Mouse (Mus musculus): ENCODE data around the gene Arid2. TPM values are rescaled to one million over a fixed set of nuclear protein-coding genes. Genes with fewer than 3 reads are reported as not detected.
"Not testable (repeated sequence)": the region's sequence is repeated elsewhere in the genome, so short reads cannot be mapped to it uniquely, and the experiment has no call there.

Arid2 gene
- polyA plus RNA-seq, 1 experiment from 2014 or later, result 27.4 TPM

DNA sequence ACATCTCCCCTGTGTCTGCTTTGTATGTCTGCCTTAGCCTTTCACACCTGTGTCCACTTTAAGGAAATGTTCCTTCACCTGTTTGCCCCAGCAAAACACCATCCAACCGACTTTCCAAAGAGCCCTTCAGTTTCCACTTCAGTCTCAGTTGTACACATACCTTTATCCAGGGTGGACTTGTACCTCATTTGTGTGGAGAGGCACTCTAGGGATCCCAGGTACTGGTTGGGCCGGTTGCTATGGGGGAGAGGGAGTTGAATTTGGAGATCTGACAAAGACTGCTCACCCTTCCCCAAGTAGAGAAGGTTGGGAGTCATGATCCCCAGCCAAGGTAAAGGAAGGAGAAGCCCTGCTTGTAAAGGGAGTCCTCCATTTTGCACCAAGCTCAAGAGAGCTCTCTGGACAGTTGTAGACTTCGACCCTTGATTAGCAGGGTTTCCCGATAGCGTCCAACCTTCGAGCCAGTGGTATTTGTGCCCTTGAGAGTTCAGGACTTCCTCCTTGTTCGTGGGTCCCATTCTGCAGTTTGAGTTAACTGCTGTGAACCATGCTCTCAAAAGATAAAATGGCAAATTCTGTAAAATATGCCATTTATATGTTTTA lies 38.5 kb downstream of the Arid2 start:
- Histone ChIP-seq H3K9me3 (no peaks in the 10 kb centered on the region), H3K4me3 (no peak overlapping the region), H3K4me2 (replicated peaks) (no peak overlapping the region), H3K4me1 (peaks cover 8% of the 10 kb centered on the region; the same call in 1 of the 2 replicates), H3K36me3 (peaks cover 3% of the 10 kb centered on the region; the same call in 1 of the 2 replicates), H3K9ac (replicated peaks) (no peak overlapping the region), H3K27ac (replicated peaks) (no peak overlapping the region), H3K27me3 (no peaks in the 10 kb centered on the region)
- 91% methylated on average over 7 of the region's 7 CpGs for WGBS
- ATAC-seq (replicated peaks), result no peak

GRCm38 (mm10) chr15:96328722-96329121 lies 41.4 kb downstream of the Arid2 start:
- H3K4me3 ChIP-seq; ATAC-seq (replicated peaks); H3K9ac ChIP-seq (replicated peaks); H3K9me3 ChIP-seq; H3K36me3 ChIP-seq; H3K27ac ChIP-seq (replicated peaks); H3K27me3 ChIP-seq; H3K4me2 ChIP-seq (replicated peaks): not testable (repeated sequence)
- H3K4me1 ChIP-seq, result peaks cover 18% of the 10 kb centered on the region
- 90% methylated on average over 4 of the region's 4 CpGs for WGBS

DNA sequence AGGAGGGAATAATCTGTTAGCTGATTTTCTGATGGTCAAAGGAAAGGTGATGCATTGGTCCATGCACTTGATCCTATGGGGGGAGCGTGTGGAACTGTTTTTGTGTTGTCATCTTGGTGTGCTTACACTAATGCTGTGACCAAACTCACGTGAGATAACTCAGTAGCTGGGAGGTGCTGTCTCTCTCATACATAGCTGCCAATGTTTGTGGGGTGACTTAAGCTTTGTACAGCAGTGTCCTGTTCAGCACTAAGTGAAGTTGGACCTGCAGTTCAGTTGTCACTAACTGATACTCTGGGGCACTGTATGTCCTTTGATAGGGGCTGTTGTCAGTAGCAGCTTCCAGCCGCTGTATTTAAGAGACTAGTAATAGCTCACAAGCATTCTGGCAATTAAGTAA lies 43.2 kb downstream of the Arid2 start:
- H3K4me1 ChIP-seq, result peaks cover 12% of the 10 kb centered on the region
- H3K4me3 ChIP-seq, result no peak overlapping the region
- no peak overlapping the region for H3K27ac ChIP-seq (replicated peaks)
- no peaks in the 10 kb centered on the region for H3K27me3 ChIP-seq
- H3K9me3 ChIP-seq, result no peaks in the 10 kb centered on the region
- H3K9ac ChIP-seq (replicated peaks), result no peak overlapping the region
- no peak for ATAC-seq (replicated peaks)
- no peak overlapping the region for H3K4me2 ChIP-seq (replicated peaks)
- 78% methylated on average over 3 of the region's 3 CpGs for WGBS
- no peaks in the 10 kb centered on the region for H3K36me3 ChIP-seq

DNA sequence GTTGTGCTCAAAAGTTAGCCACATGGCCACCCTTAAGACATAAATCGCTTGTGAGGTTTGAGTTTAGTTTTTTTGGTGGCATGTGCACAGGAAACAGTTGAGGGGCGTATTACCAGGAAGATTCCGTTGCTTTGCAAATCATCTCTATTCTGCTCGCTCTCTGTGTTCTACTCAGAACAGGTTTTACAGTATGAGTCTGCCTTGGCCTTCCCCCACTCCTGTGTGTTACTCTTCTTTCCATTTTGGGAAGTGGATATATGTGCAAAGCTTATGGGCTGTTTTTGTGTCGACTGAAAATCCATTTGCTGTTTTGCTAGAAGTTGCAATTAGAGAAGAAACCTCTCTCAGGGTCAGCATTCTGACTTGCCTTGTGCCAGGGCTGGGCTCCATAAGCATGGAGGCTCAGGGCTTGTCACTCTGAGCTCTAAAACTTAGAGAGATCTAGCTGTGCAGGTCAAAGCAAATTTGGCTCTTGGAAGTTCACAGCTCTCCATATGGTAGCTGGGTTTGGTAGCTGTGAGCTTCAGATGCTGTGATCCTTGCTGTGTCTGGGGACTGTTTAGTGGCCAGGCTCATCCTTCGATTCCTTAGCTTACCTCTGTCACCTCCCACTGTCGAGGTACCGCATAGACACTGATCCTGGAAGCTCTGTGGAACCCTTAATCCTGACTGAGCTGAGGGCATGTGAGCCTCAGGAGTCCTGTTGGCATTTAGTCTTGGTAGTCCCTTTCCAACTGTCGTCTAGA lies 45.3 kb downstream of the Arid2 start:
- no peak overlapping the region for H3K27ac ChIP-seq (replicated peaks)
- H3K4me3 ChIP-seq, result no peak overlapping the region
- no peaks in the 10 kb centered on the region for H3K27me3 ChIP-seq
- WGBS, result 84% methylated on average over 9 of the region's 9 CpGs
- H3K4me2 ChIP-seq (replicated peaks), result no peak overlapping the region
- H3K4me1 ChIP-seq, result peaks cover 12% of the 10 kb centered on the region
- H3K9ac ChIP-seq (replicated peaks), result no peak overlapping the region
- ATAC-seq (replicated peaks), result no peak
- no peaks in the 10 kb centered on the region for H3K9me3 ChIP-seq
- no peaks in the 10 kb centered on the region for H3K36me3 ChIP-seq

- 62% methylated on average over 5 of the region's 5 CpGs for WGBS
- Histone ChIP-seq H3K9me3 (no peaks in the 10 kb centered on the region), H3K36me3 (no peaks in the 10 kb centered on the region), H3K27me3 (no peaks in the 10 kb centered on the region), H3K4me3 (no peak overlapping the region), H3K9ac (replicated peaks) (no peak overlapping the region), H3K27ac (replicated peaks) (no peak overlapping the region), H3K4me1 (peaks cover 12% of the 10 kb centered on the region), H3K4me2 (replicated peaks) (no peak overlapping the region)
- ATAC-seq (replicated peaks), result no peak
These were observed 46.0 kb downstream of the Arid2 start for GRCm38 (mm10) chr15:96333350-96333749.

DNA sequence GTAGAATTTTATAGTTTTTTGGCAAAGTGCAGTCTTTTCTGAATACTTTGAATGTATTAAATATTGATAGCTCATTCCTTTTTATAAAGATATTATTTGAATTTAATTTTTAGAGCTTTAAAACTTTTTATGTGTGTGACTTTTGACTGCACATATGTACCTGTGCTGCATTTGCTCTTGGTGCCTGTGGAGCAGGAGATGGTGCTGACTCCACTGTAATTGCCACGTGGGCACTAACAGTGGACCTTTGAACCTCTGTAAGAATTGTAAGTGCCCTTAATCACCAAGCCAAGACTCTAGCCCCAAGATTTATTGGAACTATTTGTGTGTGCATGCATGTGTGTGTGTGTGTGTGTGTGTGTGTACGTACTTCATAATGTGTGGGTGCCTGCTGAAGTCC lies 53.6 kb downstream of the Arid2 start:
- Histone ChIP-seq H3K9me3 (no peaks in the 10 kb centered on the region), H3K36me3 (no peaks in the 10 kb centered on the region), H3K27ac (replicated peaks) (no peak overlapping the region), H3K27me3 (no peaks in the 10 kb centered on the region), H3K4me1 (no peaks in the 10 kb centered on the region), H3K4me3 (no peak overlapping the region), H3K9ac (replicated peaks) (no peak overlapping the region), H3K4me2 (replicated peaks) (no peak overlapping the region)
- WGBS, result 87% methylated on average over 2 of the region's 2 CpGs
- ATAC-seq (replicated peaks), result no peak

DNA sequence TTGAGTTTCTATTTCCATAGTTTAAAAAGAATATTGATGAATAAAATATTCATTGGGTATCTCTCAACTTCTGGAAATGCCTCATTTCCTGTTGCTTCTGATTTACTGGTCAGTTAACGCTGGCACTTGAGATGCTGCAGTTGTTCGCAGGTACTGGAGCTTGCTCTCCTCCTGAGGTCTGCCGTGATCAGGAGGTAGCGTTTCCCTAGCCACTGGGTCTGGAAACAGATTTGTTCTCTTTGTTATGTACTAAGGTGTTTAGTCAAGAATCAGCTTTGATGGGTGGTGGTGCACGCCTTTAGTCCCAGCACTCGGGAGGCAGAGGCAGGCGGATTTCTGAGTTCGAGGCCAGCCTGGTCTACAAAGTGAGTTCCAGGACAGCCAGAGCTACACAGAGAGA lies 54.8 kb downstream of the Arid2 start:
- Histone ChIP-seq H3K36me3 (no peaks in the 10 kb centered on the region), H3K27me3 (no peaks in the 10 kb centered on the region), H3K4me3 (no peak overlapping the region), H3K4me2 (replicated peaks) (no peak overlapping the region), H3K4me1 (no peaks in the 10 kb centered on the region), H3K9ac (replicated peaks) (no peak overlapping the region), H3K27ac (replicated peaks) (no peak overlapping the region), H3K9me3 (no peaks in the 10 kb centered on the region)
- ATAC-seq (replicated peaks), result no peak
- 93% methylated on average over 8 of the region's 8 CpGs for WGBS

DNA sequence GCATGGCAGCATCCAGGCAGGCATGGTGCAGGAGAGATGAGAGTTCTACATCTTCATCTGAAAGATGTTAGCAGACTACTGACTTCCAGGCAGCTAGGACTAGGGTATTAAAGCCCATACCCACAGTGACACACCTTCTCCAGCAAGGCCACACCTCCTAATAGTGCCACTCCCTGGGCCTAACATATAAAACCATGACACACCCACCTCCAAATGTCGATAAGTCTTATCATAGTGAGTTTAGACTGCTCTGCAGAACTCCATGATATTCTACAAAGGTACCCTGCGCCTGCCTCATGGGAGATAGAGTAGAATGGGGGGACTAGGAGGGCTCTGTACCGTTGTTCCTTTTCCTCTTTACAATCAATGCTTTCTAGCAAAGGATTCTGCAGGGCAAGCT lies 55.6 kb downstream of the Arid2 start:
- no peaks in the 10 kb centered on the region for H3K9me3 ChIP-seq
- no peak overlapping the region for H3K9ac ChIP-seq (replicated peaks)
- no peaks in the 10 kb centered on the region for H3K27me3 ChIP-seq
- ATAC-seq (replicated peaks), result no peak
- WGBS, result 90% methylated on average over 3 of the region's 3 CpGs
- no peak overlapping the region for H3K27ac ChIP-seq (replicated peaks)
- no peak overlapping the region for H3K4me3 ChIP-seq
- H3K36me3 ChIP-seq, result no peaks in the 10 kb centered on the region
- no peaks in the 10 kb centered on the region for H3K4me1 ChIP-seq
- H3K4me2 ChIP-seq (replicated peaks), result no peak overlapping the region

- Histone ChIP-seq H3K27me3 (no peaks in the 10 kb centered on the region), H3K4me1 (no peaks in the 10 kb centered on the region), H3K36me3 (no peaks in the 10 kb centered on the region), H3K4me3 (no peak overlapping the region), H3K4me2 (replicated peaks) (no peak overlapping the region), H3K27ac (replicated peaks) (no peak overlapping the region), H3K9ac (replicated peaks) (no peak overlapping the region), H3K9me3 (no peaks in the 10 kb centered on the region)
- WGBS, result 58% methylated on average over 6 of the region's 7 CpGs
- no peak for ATAC-seq (replicated peaks)
These were observed 57.4 kb downstream of the Arid2 start for GRCm38 (mm10) chr15:96344591-96345285.

DNA sequence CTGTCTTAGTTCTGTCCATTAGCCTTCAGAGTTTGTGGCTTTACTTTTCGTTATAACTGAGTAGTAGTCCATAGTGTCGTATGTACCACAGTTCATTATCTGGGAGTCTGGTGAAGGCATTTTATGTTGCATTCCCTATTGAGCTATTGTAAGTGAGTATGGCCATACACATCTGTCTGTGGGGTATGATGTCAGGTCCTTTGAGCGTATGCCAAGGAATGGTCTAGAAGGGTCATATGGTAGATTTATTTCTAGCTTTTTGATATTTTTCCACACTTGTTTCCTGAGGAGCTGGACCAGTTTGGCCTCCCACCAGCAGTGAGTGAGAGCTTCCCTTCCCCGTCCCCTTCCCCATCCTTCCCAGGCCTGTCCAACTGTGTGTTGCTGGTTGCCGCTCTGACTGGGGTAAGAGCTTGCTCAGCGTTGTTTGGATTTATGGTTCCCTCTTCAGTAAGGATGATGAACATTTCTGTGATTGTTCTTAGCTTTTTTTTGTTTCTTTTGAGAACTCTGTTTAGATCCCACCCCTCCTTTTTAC lies 58.1 kb downstream of the Arid2 start:
- no peak overlapping the region for H3K4me2 ChIP-seq (replicated peaks)
- no peaks in the 10 kb centered on the region for H3K4me1 ChIP-seq
- no peak overlapping the region for H3K4me3 ChIP-seq
- ATAC-seq (replicated peaks), result no peak
- no peak overlapping the region for H3K9ac ChIP-seq (replicated peaks)
- H3K27me3 ChIP-seq, result no peaks in the 10 kb centered on the region
- 86% methylated on average over 6 of the region's 6 CpGs for WGBS
- no peak overlapping the region for H3K27ac ChIP-seq (replicated peaks)
- H3K36me3 ChIP-seq, result peaks cover 2% of the 10 kb centered on the region; the same call in 1 of the 2 replicates
- H3K9me3 ChIP-seq, result no peaks in the 10 kb centered on the region

GRCm38 (mm10) chr15:96351432-96351831 lies 64.1 kb downstream of the Arid2 start:
- ATAC-seq (replicated peaks), result no peak
- Histone ChIP-seq H3K36me3 (peaks cover 37% of the 10 kb centered on the region), H3K27me3 (no peaks in the 10 kb centered on the region), H3K9ac (replicated peaks) (no peak overlapping the region), H3K4me3 (no peak overlapping the region), H3K4me2 (replicated peaks) (no peak overlapping the region), H3K27ac (replicated peaks) (no peak overlapping the region), H3K4me1 (no peaks in the 10 kb centered on the region), H3K9me3 (no peaks in the 10 kb centered on the region)
- 95% methylated on average over 9 of the region's 9 CpGs for WGBS

DNA sequence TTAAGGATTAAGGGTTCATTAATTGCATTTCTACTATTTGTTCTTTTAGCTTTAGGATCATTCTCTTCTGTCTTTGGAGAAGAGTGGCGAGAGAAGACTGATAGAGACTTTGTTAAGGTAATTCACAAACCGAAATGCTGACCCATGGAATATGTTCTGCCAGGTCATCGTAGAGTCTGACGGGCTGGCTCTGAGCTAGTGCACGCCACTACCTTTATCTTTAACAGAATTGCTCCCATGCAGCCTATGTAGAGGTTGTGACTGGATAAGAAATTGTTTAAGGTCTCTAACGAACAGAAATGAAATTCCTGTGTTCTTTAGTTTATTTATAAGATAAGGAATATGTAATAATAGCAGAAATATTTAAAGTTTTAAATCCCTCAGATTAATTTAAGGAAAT lies 71.6 kb downstream of the Arid2 start:
- H3K27me3 ChIP-seq, result no peaks in the 10 kb centered on the region
- H3K4me3 ChIP-seq, result no peak overlapping the region
- no peak for ATAC-seq (replicated peaks)
- no peak overlapping the region for H3K9ac ChIP-seq (replicated peaks)
- H3K9me3 ChIP-seq, result no peaks in the 10 kb centered on the region
- peaks cover 44% of the 10 kb centered on the region for H3K36me3 ChIP-seq
- no peak overlapping the region for H3K4me2 ChIP-seq (replicated peaks)
- WGBS, result 94% methylated on average over 6 of the region's 6 CpGs
- H3K4me1 ChIP-seq, result no peaks in the 10 kb centered on the region
- no peak overlapping the region for H3K27ac ChIP-seq (replicated peaks)

Data from forebrain, embryonic 15.5 days (tissue).